Mouse (Mus musculus): ENCODE data around the gene Sub1.

Sub1 gene

GRCm38 (mm10) chr15:12024791-12025268, 28.0 kb upstream of the Sub1 start:
- TF ChIP-seq GATA4 (IDR thresholded peaks at IDR 0.05; ENCODE audit: insufficient replicate concordance, low read length) = no peak

DNA sequence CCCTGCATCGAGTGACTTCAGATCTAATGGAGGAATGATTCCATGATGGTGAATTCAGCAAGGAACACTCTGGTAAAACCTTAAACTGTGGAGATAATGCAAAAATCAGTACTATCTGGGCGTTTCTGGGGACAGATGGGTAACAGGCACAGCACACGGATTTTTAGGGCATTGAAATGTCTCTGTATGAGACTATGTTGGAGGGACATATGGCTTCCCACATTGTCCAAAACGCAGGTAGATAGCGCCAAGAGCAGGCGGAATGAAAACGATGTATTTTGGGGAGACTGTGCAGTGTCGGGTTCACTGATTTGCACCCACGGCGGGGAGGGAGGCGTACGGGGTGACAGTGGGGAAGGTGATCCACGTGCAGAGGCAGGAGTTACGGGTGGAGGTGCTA, 22.7 kb upstream of the Sub1 start:
- no peak for TF ChIP-seq GATA4 (IDR thresholded peaks at IDR 0.05; ENCODE audit: insufficient replicate concordance, low read length)

GRCm38 (mm10) chr15:12018428-12018757, 21.6 kb upstream of the Sub1 start:
- TF ChIP-seq GATA4 (IDR thresholded peaks at IDR 0.05; ENCODE audit: insufficient replicate concordance, low read length) = no peak

GRCm38 (mm10) chr15:12017700-12018427, 21.1 kb upstream of the Sub1 start:
- no peak for TF ChIP-seq GATA4 (IDR thresholded peaks at IDR 0.05; ENCODE audit: insufficient replicate concordance, low read length)

DNA sequence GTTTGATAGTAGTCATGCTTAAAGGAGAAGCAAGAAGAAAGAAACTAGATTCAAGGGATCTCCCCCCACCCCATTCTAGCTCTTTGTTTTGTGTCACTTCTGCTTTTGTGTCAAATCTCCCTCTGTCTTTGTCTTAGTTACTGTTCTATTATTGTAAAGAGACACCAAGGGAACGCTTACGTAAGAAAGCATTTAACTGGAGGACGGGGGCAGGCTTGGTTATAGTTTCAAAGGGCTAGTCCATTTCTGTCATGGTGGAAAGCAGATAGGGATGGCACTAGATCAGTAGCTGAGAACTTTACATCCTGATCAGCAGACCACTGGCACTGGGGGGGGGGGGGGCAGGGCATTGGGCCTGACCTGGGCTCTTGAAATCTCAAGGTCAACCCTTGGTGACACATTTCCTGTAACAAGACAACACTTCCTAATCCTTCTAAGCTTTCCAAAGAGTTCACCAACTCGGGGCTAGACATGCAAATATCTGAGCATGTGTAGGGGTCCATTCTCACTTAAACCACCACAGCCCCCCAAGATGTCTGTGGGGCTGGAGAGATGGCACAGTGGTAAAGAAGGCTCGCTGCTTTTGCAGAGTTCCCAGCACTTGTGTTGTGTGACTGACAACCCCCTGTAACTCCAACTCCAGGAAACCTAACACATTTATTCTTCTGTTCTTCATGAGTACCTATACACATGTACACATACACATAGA, 17.6 kb upstream of the Sub1 start:
- no peak for TF ChIP-seq GATA4 (IDR thresholded peaks at IDR 0.05; ENCODE audit: insufficient replicate concordance, low read length)

- TF ChIP-seq GATA4 (IDR thresholded peaks at IDR 0.05; ENCODE audit: insufficient replicate concordance, low read length) = no peak
Observed at GRCm38 (mm10) chr15:12013532-12014196, 16.9 kb upstream of the Sub1 start.

DNA sequence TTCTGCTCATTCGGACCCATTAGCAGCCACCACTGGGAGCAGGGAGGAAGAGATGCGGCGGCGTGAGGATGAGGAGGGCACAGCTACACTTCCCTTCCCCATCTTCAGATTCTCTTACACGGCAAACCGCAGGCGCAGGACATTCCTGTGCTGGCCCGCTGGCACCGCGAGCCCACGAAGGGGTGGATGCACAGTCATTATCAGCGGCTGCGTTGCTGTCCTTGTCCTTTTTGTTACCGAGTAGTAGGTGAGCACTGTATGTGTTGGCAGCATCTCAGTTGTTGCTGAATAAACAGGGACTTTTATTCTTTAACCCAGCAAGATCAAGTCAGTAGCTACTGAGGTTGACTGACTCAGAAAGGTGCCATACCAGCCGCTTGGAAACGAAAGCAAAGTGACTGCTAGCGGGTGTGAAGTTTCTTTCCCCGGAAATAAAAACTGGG, 13.8 kb upstream of the Sub1 start:
- peak; percentile 32; the same call in 1 of the 2 replicates for TF ChIP-seq GATA4 (IDR thresholded peaks at IDR 0.05; ENCODE audit: insufficient replicate concordance, low read length)

DNA sequence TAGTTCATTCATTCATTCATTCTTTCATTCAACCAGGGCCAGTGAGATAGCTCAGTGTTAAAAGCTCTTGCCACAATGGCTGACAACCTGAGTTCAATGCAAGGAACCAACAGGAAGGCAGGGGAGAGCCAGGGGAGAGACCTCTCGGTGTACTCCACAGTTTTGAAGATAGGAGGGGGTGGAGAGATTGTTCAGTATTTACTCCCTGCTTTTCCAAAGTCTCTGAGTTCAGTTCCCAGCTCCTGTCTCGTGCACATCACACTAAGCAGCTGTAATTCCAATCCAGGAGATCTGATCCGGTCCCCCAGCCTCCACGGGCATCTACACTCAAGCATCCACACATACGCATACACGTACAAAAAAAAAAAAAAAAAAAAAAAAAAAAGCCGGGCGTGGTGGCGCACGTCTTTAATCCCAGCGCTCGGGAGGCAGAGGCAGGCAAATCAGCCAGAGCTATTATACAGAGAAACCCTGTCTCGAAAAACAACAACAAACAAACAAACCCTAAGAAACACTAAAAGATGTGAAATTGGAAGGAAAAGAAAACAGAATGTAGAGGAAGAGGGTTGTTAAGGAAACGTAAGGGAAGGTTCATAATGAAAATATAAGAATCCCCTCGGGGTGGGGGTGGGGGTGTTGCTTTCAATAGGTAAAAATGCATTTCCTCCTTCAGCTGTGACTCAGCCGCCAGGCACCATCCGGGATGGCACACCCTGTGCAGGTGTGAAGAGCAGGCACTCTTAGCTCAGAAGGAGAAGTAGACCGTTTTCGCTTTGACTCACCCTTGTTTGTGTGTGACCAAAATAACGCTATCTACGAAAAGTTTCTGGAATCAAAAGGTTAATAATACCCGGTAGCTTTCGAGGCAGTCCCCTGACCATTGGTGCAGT, 13.2 kb upstream of the Sub1 start:
- TF ChIP-seq GATA4 (IDR thresholded peaks at IDR 0.05; ENCODE audit: insufficient replicate concordance, low read length) = no peak

DNA sequence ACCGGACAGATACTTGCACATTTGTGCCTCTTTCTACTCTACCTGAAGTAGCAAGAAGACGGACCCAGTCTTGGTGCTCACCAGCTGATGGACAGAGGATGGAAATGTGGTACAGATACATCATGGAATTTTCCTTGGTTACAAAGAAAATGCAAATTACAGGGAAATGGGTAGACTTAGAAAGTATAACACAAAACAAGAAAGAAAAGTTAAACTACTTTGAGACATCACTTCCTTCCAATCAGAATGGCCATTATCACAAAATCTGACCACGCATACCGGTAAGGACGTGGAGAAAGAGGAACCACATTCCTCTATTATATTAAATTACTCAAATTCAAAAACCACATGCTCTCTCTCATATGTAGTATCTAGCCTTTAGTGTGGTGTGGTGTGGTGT, 12.1 kb upstream of the Sub1 start:
- no peak for TF ChIP-seq GATA4 (IDR thresholded peaks at IDR 0.05; ENCODE audit: insufficient replicate concordance, low read length)

GRCm38 (mm10) chr15:12007971-12008800, 11.4 kb upstream of the Sub1 start:
- no peak for TF ChIP-seq GATA4 (IDR thresholded peaks at IDR 0.05; ENCODE audit: insufficient replicate concordance, low read length)

DNA sequence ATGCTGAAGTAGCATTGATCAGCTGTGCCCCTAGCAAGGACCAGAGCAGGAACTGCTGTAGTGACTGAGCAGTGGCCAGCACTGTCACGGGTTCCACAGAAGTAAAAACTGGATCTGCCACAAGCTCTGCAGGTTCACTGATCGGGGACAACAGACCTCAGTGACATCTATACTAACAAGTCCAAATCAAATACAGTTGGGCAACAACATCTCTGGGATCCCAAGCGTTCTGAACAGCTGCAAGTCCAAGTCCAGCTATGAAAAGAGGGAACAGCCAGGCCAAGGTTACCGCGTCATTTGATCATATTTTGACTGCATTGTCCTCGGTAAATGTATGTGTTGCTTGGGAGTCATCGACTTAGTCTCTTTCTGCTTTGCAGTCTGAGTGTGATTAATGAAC, 10.6 kb upstream of the Sub1 start:
- no peak for TF ChIP-seq GATA4 (IDR thresholded peaks at IDR 0.05; ENCODE audit: insufficient replicate concordance, low read length)

DNA sequence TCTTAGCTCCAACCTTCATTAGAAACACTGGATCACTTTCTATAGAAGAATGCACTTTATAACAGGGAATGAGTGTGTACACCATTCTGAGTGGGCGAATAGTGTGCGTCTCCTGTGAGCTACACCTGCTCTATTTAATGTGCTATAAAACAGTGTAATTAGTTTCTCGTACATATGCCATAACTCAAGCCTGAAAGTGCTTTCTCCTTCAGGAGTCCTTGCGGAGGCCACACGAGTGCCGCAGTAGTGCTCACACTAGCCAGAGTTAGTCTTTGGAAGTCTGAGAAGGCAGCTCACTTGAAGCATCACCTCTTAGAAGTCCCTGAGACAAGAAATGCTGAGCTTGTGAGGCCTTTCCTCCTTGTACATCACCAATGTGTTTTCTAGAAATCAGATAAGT, 9.4 kb upstream of the Sub1 start:
- TF ChIP-seq GATA4 (IDR thresholded peaks at IDR 0.05; ENCODE audit: insufficient replicate concordance, low read length) = no peak

DNA sequence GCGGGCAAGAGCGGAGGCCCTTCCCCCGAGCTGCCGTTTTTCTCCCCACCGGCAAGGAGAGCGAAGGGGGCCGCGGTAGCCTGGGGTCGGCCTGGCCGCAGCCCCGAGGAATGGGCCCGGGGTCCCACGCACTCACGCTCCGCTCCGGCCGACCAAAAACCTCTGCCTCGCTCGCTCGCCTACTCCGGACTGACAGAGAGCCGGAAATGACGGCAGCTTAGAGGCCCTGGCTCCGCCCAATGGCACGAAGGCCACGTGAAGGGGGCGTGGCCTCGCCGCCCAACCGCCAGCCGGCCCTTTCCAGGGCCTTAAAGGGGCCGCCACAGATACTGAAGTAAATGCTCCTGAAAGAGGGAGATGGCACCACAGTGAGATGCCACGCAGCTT, 975 bp downstream of the Sub1 start:
- TF ChIP-seq GATA4 (IDR thresholded peaks at IDR 0.05; ENCODE audit: insufficient replicate concordance, low read length) = peak; percentile 5; the same call in 1 of the 2 replicates

Data from liver, adult (tissue).